Mouse (Mus musculus) brain, embryonic 14.5 days (tissue): Measurements from ENCODE around the gene Jade2.

Experiments
- CTCF ChIP-seq: fragments of 200-500 bp; IDR thresholded peaks from 2 replicates; pipeline ENCODE4 v1.5.1; 2012; ENCODE audit warnings: inconsistent platforms, mild to moderate bottlenecking, moderate library complexity, borderline replicate concordance; ENCODE audit not compliant: insufficient read depth, insufficient read length; ENCODE audit errors: extremely low read depth
- POLR2A ChIP-seq: fragments of 200-500 bp; IDR thresholded peaks from 2 replicates; pipeline ENCODE4 v1.6.1; 2012; ENCODE audit warnings: mild to moderate bottlenecking, inconsistent platforms, borderline replicate concordance; ENCODE audit not compliant: poor library complexity, insufficient read depth, insufficient read length, severe bottlenecking; ENCODE audit errors: extremely low read depth

GRCm38 (mm10) chr11:51832992-51833391 lies 24.5 kb downstream of the Jade2 start:
- no peak for TF ChIP-seq CTCF
- TF ChIP-seq POLR2A, result no peak
